Mouse (Mus musculus) lung, embryonic 15.5 days (tissue): ENCODE measurements at regions not wholly inside any gene's neighbourhood (a gene's known extent, or its start where the extent isn't known, plus 50 kb on each side); places are given as distances from the start of the nearest gene placed in this dataset.

ENCODE experiments used
- ATAC-seq: fragments of 200-750 bp; cut with Nextera tagmentation; 2 replicates; pipeline ENCODE4 v1.8.0; 2017; ENCODE audit warnings: moderate number of reproducible peaks, borderline replicate concordance; ENCODE audit not compliant: low FRiP score, low TSS enrichment; ENCODE audit errors: extremely low read depth
- H3K27ac ChIP-seq: fragments of 300-500 bp; sonication (generic); 2 replicates; pipeline ENCODE4 v1.5.1; 2015; ENCODE audit warnings: moderate library complexity, mild to moderate bottlenecking, inconsistent platforms
- H3K27me3 ChIP-seq: fragments of 300-500 bp; sonication (generic); 2 replicates; pipeline ENCODE4 v1.6.1; 2015; ENCODE audit warnings: inconsistent platforms
- H3K36me3 ChIP-seq: fragments of 300-500 bp; sonication (generic); 2 replicates; pipeline ENCODE4 v1.6.1; 2015; ENCODE audit warnings: inconsistent platforms
- H3K4me1 ChIP-seq: fragments of 300-500 bp; sonication (generic); 2 replicates; pipeline ENCODE4 v1.6.1; 2015; ENCODE audit warnings: inconsistent platforms
- H3K4me2 ChIP-seq: fragments of 300-500 bp; sonication (generic); 2 replicates; pipeline ENCODE4 v1.6.1; 2015; ENCODE audit warnings: inconsistent platforms, mild to moderate bottlenecking, moderate library complexity
- H3K4me3 ChIP-seq: fragments of 300-500 bp; sonication (generic); 2 replicates; pipeline ENCODE4 v1.5.1; 2015; ENCODE audit warnings: mild to moderate bottlenecking, inconsistent platforms
- H3K9ac ChIP-seq: fragments of 300-500 bp; sonication (generic); 2 replicates; pipeline ENCODE4 v1.6.1; 2015; ENCODE audit warnings: inconsistent platforms
- H3K9me3 ChIP-seq: fragments of 300-500 bp; sonication (generic); 2 replicates; pipeline ENCODE4 v1.6.1; 2016; ENCODE audit warnings: inconsistent platforms
- WGBS: fragments of 180-500 bp; shearing (Covaris S2); methylation state at CpG from one replicate; pipeline ENCODE4 v1.1.7; 2015; 5-methylcytosine and 5-hydroxymethylcytosine counted together

DNA sequence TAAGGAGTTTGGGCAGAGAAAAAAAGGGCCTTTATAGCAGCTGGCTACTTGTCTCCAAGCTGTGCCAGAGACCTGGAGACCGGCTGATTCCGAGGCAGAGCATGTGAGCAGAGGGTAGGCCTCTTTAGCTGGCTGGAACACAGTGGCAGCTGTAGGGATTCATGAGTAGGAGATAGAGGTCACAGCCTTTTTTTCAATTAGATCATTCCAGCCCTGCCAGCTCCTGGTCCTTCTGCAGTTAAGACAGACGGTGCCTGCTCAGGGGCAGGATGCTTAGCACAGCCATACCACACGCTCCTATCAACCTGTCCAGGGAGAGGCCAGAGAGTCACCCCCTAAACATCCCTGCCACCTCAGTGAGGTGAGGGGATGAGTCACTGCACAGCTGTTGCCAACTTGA is 302.1 kb downstream of the Galc start:
- no peak overlapping the region for H3K27ac ChIP-seq
- ATAC-seq: no peak
- 56% methylated on average over 4 of the region's 4 CpGs for WGBS

DNA sequence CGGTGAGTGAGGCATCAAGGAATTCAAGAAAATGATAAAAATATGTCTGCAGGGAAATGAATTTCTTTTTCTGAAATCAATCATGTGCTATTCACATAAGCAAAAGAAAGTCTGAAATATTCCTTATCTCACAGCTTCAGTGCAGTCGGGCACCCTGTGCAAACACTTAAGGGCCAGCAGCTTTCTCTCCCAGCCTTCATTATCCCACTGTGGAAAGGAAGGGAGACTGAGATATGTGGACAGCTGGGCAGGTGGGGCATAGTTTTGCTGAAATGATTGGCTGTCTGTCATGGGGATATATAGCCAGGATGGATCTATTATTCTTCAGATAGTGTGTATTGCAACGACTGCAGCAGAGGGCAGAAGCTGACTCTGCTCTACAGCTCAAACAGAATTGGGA is 305.9 kb downstream of the Galc start:
- Histone ChIP-seq H3K36me3 (no peaks in the 10 kb centered on the region), H3K9me3 (no peaks in the 10 kb centered on the region), H3K9ac (no peak overlapping the region), H3K4me3 (no peak overlapping the region), H3K27me3 (no peaks in the 10 kb centered on the region), H3K4me1 (no peaks in the 10 kb centered on the region), H3K27ac (no peak overlapping the region), H3K4me2 (no peak overlapping the region)
- no peak for ATAC-seq
- WGBS: 42% methylated on average over 3 of the region's 3 CpGs

More for the DNA sequence above, 302.1 kb downstream of the Galc start:
- H3K36me3 ChIP-seq: no peaks in the 10 kb centered on the region
- H3K4me2 ChIP-seq: no peak overlapping the region
- no peak overlapping the region for H3K9ac ChIP-seq
- no peak overlapping the region for H3K4me3 ChIP-seq
- H3K27me3 ChIP-seq: no peaks in the 10 kb centered on the region
- no peaks in the 10 kb centered on the region for H3K9me3 ChIP-seq
- no peaks in the 10 kb centered on the region for H3K4me1 ChIP-seq

DNA sequence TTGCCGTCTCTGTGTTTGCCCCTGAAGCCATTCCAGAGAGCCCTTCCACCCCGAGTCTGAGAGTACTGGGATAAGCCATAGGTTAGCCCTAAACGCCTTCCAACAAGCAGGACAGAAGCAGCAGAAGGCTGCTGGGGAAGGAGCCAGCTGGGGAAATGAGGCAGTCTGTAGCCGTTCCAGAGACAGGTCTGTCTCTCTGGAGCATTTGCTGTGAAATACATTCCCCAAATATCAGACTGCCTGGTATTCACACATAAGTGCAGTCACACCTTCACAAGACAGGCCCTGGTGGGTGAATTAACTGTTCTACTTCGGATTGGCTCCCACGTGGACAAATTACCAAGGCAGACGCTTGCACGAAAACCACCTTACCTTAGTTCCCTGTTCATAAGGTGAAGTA is 307.1 kb downstream of the Galc start:
- Histone ChIP-seq H3K4me1 (no peaks in the 10 kb centered on the region), H3K4me2 (no peak overlapping the region), H3K27me3 (no peaks in the 10 kb centered on the region), H3K36me3 (no peaks in the 10 kb centered on the region), H3K4me3 (no peak overlapping the region), H3K27ac (no peak overlapping the region), H3K9me3 (no peaks in the 10 kb centered on the region), H3K9ac (no peak overlapping the region)
- ATAC-seq: no peak
- WGBS: 64% methylated on average over 8 of the region's 8 CpGs

DNA sequence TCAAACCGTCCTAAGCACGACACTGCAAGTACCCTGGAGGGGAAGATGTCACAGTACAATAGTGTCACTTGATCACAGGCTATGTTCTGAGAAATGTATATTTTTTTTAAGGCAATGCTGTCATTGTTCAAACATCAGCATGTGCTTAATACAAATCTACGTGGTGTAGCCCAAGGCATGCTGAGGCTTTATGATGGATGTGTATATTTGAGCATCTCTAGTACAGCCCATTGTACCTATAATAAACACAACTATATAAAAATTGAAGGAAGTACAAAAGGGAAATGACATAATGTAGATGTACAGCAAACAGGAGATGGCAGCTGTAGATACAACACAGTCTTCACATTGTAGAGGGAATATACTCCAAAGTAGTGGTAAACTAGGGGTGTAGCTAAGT is 309.2 kb downstream of the Galc start:
- Histone ChIP-seq H3K4me1 (no peaks in the 10 kb centered on the region), H3K27me3 (no peaks in the 10 kb centered on the region), H3K9me3 (no peaks in the 10 kb centered on the region), H3K27ac (no peak overlapping the region), H3K4me3 (no peak overlapping the region), H3K4me2 (no peak overlapping the region), H3K36me3 (no peaks in the 10 kb centered on the region), H3K9ac (no peak overlapping the region)
- WGBS: 47% methylated on average over 3 of the region's 3 CpGs
- ATAC-seq: no peak; the same call in 1 of the 2 replicates

DNA sequence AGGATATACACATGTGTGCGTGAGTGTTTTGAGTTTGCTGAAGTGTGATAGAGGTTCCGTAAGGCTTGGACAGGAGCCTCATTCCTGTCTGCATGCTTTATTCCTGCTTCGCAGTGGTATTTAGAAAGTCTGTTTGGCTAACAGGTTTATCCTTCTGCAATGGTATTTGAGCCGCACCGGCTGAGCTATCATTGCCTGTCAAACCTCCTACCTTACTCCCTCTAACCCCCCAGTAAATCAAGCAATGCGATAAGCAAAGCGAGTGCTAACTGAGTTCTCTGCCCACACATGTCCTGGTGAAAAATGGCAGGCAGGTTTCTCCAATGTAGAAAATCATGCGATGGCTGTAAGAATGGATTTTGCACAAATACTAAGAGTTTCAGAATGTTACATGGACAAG is 311.8 kb downstream of the Galc start:
- H3K9ac ChIP-seq: no peak overlapping the region
- H3K9me3 ChIP-seq: no peaks in the 10 kb centered on the region
- no peak overlapping the region for H3K4me3 ChIP-seq
- ATAC-seq: no peak
- H3K27me3 ChIP-seq: no peaks in the 10 kb centered on the region
- H3K36me3 ChIP-seq: no peaks in the 10 kb centered on the region
- no peaks in the 10 kb centered on the region for H3K4me1 ChIP-seq
- H3K4me2 ChIP-seq: no peak overlapping the region
- 72% methylated on average over 8 of the region's 8 CpGs for WGBS
- H3K27ac ChIP-seq: no peak overlapping the region

DNA sequence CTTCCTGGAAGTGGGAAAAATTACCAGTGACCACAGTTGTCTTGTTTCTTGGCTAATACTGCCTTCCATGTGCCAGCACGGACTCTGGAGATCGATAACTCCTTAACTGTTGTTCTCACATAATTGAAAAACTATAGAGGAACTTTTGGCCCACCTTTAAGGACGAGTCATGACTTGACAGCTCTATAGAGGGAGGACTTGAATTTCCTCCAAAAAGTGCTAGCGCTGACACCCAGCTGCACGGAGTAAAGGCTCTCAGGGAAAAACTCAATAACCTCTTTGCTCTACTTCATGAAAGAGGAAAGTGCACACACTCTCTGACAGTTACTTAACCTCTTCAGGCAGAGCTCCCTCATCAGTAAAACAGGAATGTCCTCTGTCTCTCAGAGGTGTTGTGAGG is 320.9 kb downstream of the Galc start:
- no peaks in the 10 kb centered on the region for H3K9me3 ChIP-seq
- WGBS: 50% methylated on average over 5 of the region's 5 CpGs
- H3K4me2 ChIP-seq: no peak overlapping the region
- no peaks in the 10 kb centered on the region for H3K27me3 ChIP-seq
- H3K27ac ChIP-seq: no peak overlapping the region
- no peak overlapping the region for H3K4me3 ChIP-seq
- no peak for ATAC-seq
- H3K9ac ChIP-seq: no peak overlapping the region
- no peaks in the 10 kb centered on the region for H3K36me3 ChIP-seq
- H3K4me1 ChIP-seq: no peaks in the 10 kb centered on the region

DNA sequence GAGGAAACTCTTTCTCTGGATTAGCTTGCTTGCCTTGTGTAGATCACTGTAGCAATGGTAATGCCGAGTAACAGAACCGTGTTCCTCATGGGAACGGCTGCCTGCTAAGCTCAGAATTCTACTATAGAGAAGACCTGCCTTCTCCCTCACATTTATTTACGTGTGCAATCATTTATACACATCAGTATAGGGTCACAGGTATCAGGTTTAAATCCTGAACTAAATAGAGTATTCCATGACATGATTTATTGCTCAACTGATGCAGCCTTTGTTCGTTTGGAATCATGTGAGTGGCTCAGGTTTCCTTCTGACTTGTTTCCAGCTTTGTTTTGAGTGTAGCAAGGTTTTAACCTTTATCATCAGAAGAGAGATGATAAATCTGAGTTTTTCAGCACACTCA is 329.4 kb downstream of the Galc start:
- Histone ChIP-seq H3K9me3 (no peaks in the 10 kb centered on the region), H3K4me1 (no peaks in the 10 kb centered on the region), H3K27ac (no peak overlapping the region), H3K36me3 (no peaks in the 10 kb centered on the region), H3K4me2 (no peak overlapping the region), H3K4me3 (no peak overlapping the region), H3K27me3 (no peaks in the 10 kb centered on the region), H3K9ac (no peak overlapping the region)
- WGBS: 67% methylated on average over 5 of the region's 5 CpGs
- no peak for ATAC-seq

DNA sequence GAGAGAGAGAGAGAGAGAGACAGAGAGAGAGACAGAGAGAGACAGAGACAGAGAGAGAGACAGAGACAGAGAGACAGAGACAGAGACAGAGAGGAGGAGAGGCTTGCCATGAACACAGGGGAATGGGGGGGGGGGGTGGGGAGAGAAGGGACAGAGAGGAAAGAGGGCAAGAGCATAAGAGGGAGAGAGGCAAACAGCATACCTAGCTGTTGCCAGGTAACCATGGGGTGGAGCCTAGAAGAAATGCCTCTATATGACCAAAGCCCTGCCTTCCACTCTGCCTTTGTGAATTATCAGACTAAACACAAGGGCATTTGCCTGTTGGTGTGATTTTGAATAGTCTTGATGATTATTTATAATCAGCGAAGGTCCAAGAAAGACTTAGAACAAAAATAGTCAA is 332.2 kb downstream of the Galc start:
- 0 out of 2 replicates have a peak, but pooled peaks have one; percentile 39 for ATAC-seq
- H3K36me3 ChIP-seq: no peaks in the 10 kb centered on the region
- no peaks in the 10 kb centered on the region for H3K27me3 ChIP-seq
- H3K27ac ChIP-seq: no peak overlapping the region
- H3K4me2 ChIP-seq: no peak overlapping the region
- H3K4me3 ChIP-seq: no peak overlapping the region
- 81% methylated on average over 1 of the region's 1 CpGs for WGBS
- no peaks in the 10 kb centered on the region for H3K9me3 ChIP-seq
- H3K9ac ChIP-seq: no peak overlapping the region
- H3K4me1 ChIP-seq: no peaks in the 10 kb centered on the region

DNA sequence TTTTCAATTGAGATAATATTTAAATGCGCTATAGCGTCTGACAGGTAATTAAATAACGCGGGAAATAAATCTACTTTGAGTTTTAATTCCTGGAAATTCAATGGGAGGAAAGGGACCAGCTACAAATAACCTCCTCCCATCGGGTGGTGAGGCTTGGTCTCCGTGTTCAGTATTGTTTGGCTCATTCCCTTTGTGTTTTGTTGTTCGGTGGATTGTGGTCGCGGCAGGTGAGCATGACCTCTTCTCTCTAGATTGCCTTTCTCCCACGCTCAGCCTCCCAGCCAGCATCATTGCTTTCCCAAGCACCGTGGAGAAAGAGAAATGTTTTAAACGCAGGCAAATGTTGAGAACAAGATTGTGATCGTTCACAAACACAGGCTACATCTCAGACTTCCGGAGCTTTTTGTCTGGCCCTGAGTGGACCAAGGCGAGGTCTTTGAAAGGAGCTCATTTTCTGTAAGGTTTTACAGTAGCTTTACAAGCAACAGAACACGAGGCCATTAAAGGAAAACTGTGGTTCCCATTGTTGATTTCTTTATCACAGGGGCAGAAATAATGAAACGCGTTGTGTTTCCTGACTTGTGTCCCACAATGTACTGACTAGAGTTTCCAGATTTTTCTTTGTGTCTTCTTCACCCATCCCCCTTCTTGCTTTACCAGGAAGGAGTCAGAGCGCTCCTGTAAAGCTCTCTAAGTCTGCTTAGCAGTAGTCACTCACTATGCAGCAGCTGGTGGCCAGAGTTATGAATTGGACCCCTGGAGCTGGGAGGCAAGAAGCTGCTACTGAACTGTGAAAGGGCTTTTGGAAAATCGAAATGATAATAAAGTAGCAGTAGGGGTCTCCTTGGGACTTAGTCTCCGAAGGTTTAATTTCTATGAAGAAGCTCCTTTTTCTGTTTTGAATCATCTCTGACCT is 337.7 kb downstream of the Galc start:
- WGBS: 74% methylated on average over 21 of the region's 21 CpGs
- no peak overlapping the region for H3K9ac ChIP-seq
- no peak overlapping the region for H3K4me3 ChIP-seq
- no peak for ATAC-seq
- no peak overlapping the region for H3K27ac ChIP-seq
- no peaks in the 10 kb centered on the region for H3K27me3 ChIP-seq
- H3K4me2 ChIP-seq: no peak overlapping the region
- no peaks in the 10 kb centered on the region for H3K9me3 ChIP-seq
- no peaks in the 10 kb centered on the region for H3K36me3 ChIP-seq
- no peaks in the 10 kb centered on the region for H3K4me1 ChIP-seq

DNA sequence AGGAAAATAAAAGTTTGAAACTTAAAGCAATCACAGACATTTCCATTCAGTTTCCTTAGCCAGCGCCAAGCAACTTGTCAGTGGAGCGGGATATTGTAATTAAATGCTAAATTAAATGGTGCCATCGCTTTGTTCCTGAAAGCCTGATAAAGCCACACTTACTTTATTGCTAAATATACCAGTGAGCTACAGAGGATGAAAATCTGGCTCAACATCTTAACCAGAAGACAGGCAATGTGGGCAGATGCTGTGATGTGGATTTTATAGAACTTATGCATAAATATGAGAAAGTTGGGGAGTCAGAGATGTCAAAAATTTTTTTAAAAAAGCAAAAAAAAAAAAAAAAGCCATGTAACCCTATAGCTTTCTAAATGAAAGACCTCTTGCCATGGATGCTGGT is 340.8 kb downstream of the Galc start:
- H3K9me3 ChIP-seq: no peaks in the 10 kb centered on the region
- whole genome bisulfite sequencing: 91% methylated on average over 3 of the region's 3 CpGs
- no peaks in the 10 kb centered on the region for H3K36me3 ChIP-seq
- no peaks in the 10 kb centered on the region for H3K27me3 ChIP-seq
- no peaks in the 10 kb centered on the region for H3K4me1 ChIP-seq
- H3K4me3 ChIP-seq: no peak overlapping the region
- no peak overlapping the region for H3K4me2 ChIP-seq
- H3K27ac ChIP-seq: no peak overlapping the region
- no peak for ATAC-seq
- no peak overlapping the region for H3K9ac ChIP-seq

DNA sequence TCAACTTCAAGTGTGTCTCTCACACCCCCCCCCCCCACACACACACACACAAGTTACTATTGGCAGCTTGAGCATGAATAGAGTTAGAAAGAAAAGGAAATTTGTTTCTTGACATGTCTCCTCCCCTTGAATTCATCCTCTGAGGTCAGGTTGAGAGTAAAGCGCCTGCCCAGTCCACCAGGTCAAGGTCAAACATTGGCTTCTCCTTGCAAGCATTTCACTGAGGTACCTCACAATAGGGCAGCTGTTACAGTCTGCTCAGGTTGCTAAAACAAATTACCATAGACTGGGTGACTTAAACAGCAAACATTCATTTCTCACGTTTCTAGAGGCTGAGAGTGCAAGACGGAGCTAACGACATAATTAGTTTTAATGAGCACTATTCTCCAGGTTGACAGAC is 344.2 kb downstream of the Galc start:
- no peaks in the 10 kb centered on the region for H3K4me1 ChIP-seq
- 83% methylated on average over 4 of the region's 4 CpGs for WGBS
- no peak for ATAC-seq
- no peak overlapping the region for H3K27ac ChIP-seq
- H3K36me3 ChIP-seq: no peaks in the 10 kb centered on the region
- H3K4me3 ChIP-seq: no peak overlapping the region
- no peaks in the 10 kb centered on the region for H3K27me3 ChIP-seq
- H3K4me2 ChIP-seq: no peak overlapping the region
- H3K9ac ChIP-seq: no peak overlapping the region
- no peaks in the 10 kb centered on the region for H3K9me3 ChIP-seq

DNA sequence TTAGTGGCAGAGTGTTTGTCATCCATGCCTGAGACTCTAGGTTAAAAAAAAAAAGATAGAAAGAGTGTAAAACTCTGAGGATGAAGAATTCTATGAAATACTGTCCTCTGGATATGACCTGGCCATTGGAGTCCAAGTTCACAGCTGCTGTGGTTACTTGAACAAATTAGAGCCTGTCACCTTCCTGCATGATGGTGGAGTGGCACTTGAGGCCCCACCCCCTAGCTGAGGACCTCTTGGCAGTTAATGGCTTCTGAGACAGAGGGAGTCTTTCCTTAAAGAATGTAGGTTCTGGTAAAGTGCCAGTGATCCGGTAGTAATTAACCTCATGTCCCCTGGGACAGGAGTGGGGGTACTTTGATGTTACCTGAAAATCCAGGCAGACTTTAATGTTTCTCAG is 346.5 kb downstream of the Galc start:
- Histone ChIP-seq H3K9me3 (no peaks in the 10 kb centered on the region), H3K36me3 (no peaks in the 10 kb centered on the region), H3K4me1 (no peaks in the 10 kb centered on the region), H3K4me2 (no peak overlapping the region), H3K4me3 (no peak overlapping the region), H3K27me3 (no peaks in the 10 kb centered on the region), H3K9ac (no peak overlapping the region), H3K27ac (no peak overlapping the region)
- 60% methylated on average over 1 of the region's 1 CpGs for WGBS
- ATAC-seq: no peak

DNA sequence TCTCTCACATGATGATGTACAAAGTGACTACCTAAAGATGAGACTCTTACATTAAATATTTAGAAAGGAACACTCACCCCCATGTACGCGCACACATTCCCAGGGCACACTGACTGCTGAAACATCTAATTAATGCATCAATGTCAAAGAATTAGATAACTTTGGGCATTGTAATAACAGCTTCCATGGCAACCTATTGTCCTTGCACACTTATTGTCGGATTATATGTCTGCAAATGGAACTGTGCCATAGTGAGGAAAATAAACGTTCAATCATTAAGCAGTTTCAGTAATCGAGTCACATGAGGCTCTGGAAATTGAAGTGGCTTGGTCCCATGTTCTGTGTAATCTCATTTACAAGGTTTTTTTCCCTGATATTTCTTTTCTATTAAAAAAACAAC is 360.0 kb downstream of the Galc start:
- Histone ChIP-seq H3K9me3 (no peaks in the 10 kb centered on the region), H3K4me1 (no peaks in the 10 kb centered on the region), H3K27ac (no peak overlapping the region), H3K9ac (no peak overlapping the region), H3K4me2 (no peak overlapping the region), H3K4me3 (no peak overlapping the region), H3K27me3 (no peaks in the 10 kb centered on the region), H3K36me3 (no peaks in the 10 kb centered on the region)
- ATAC-seq: no peak
- 62% methylated on average over 5 of the region's 5 CpGs for WGBS
